Mouse (Mus musculus): ENCODE results near the gene Cog8. TPM values are rescaled to one million over a fixed set of nuclear protein-coding genes. Genes with fewer than 3 reads are reported as not detected.

Gene Cog8
- 22.4 TPM for polyA plus RNA-seq (2014; fragmentation: Illumina TruSeq; extraction: RNeasy Lipid Tissue Mini Kit (QIAGEN cat#74804); ENCODE audit: low read depth, low replicate concordance)

GRCm38 (mm10) chr8:107056076-107056972 is at the start of gene Cog8, which contains the start of gene Nip7:
Cog8 (minus strand) TSS chr8:107056689.
Nip7 (plus strand) TSS chr8:107056877.

GRCm38 (mm10) chr8:107096366-107097036 is 40.0 kb upstream of the Cog8 start, which contains the start of gene Terf2:
Terf2 (minus strand) TSS chr8:107096547.

GRCm38 (mm10) chr8:107065511-107066496 is 9.3 kb upstream of the Cog8 start, which contains the start of gene Tmed6:
Tmed6 (minus strand) TSS chr8:107065644.

GRCm38 (mm10) chr8:107048061-107048941 is 8.2 kb downstream of the Cog8 start, which contains the start of gene Pdf:
Pdf (minus strand) TSS chr8:107048614.

GRCm38 (mm10) chr8:107030650-107031576 is 25.6 kb downstream of the Cog8 start, which contains the start of gene Vps4a:
Vps4a (plus strand) TSS chr8:107031222.

Other genes starting within 250 kb of the Cog8 start
- gene Has3, start 186.4 kb downstream of the Cog8 start, polyA plus RNA-seq (2014; fragmentation: Illumina TruSeq; extraction: RNeasy Lipid Tissue Mini Kit (QIAGEN cat#74804); ENCODE audit: low read depth, low replicate concordance): 0.53 TPM
- 26.0 TPM for gene Utp4, start 163.1 kb downstream of the Cog8 start, polyA plus RNA-seq (2014; fragmentation: Illumina TruSeq; extraction: RNeasy Lipid Tissue Mini Kit (QIAGEN cat#74804); ENCODE audit: low read depth, low replicate concordance)
- 17.9 TPM for gene Sntb2, start 120.9 kb downstream of the Cog8 start, polyA plus RNA-seq (2014; fragmentation: Illumina TruSeq; extraction: RNeasy Lipid Tissue Mini Kit (QIAGEN cat#74804); ENCODE audit: low read depth, low replicate concordance)
- gene Vps4a, start 25.5 kb downstream of the Cog8 start, polyA plus RNA-seq (2014; fragmentation: Illumina TruSeq; extraction: RNeasy Lipid Tissue Mini Kit (QIAGEN cat#74804); ENCODE audit: low read depth, low replicate concordance): 38.8 TPM
- 69.7 TPM for gene Pdf, start 8.1 kb downstream of the Cog8 start, polyA plus RNA-seq (2014; fragmentation: Illumina TruSeq; extraction: RNeasy Lipid Tissue Mini Kit (QIAGEN cat#74804); ENCODE audit: low read depth, low replicate concordance)
- gene Nip7, start 188 bp upstream of the Cog8 start, polyA plus RNA-seq (2014; fragmentation: Illumina TruSeq; extraction: RNeasy Lipid Tissue Mini Kit (QIAGEN cat#74804); ENCODE audit: low read depth, low replicate concordance): 9.9 TPM
- gene Tmed6, start 9.0 kb upstream of the Cog8 start, polyA plus RNA-seq (2014; fragmentation: Illumina TruSeq; extraction: RNeasy Lipid Tissue Mini Kit (QIAGEN cat#74804); ENCODE audit: low read depth, low replicate concordance): 36.0 TPM
- gene Terf2, start 39.9 kb upstream of the Cog8 start, polyA plus RNA-seq (2014; fragmentation: Illumina TruSeq; extraction: RNeasy Lipid Tissue Mini Kit (QIAGEN cat#74804); ENCODE audit: low read depth, low replicate concordance): 18.1 TPM
- 287 TPM for gene Cyb5b, start 94.0 kb upstream of the Cog8 start, polyA plus RNA-seq (2014; fragmentation: Illumina TruSeq; extraction: RNeasy Lipid Tissue Mini Kit (QIAGEN cat#74804); ENCODE audit: low read depth, low replicate concordance)
- 85.1 TPM for gene Nfat5, start 236.8 kb upstream of the Cog8 start, polyA plus RNA-seq (2014; fragmentation: Illumina TruSeq; extraction: RNeasy Lipid Tissue Mini Kit (QIAGEN cat#74804); ENCODE audit: low read depth, low replicate concordance)

Measured in kidney, adult 10 weeks (tissue).